Mouse (Mus musculus) intestine, postnatal 0 days (tissue): ENCODE data around the gene Efcab11. TPM values are rescaled to one million over a fixed set of nuclear protein-coding genes. Genes with fewer than 3 reads are reported as not detected.

ENCODE experiments used
- ATAC-seq: fragments of 200-750 bp; cut with Nextera tagmentation; 2 replicates; pipeline ENCODE4 v1.8.0; 2017; ENCODE audit warnings: mild to moderate bottlenecking, moderate TSS enrichment, moderate library complexity
- H3K27ac ChIP-seq: fragments of 300-500 bp; sonication (generic); 2 replicates; pipeline ENCODE4 v1.5.1; 2014; ENCODE audit warnings: mild to moderate bottlenecking, low read depth, low read length, moderate library complexity
- H3K27me3 ChIP-seq: fragments of 300-500 bp; sonication (generic); replicated peaks from 2 replicates; pipeline ENCODE4 v1.6.1; 2014; ENCODE audit warnings: low read length, mixed read lengths; ENCODE audit not compliant: control insufficient read depth, insufficient read depth
- H3K36me3 ChIP-seq: fragments of 300-500 bp; sonication (generic); 2 replicates; pipeline ENCODE4 v1.6.1; 2014; ENCODE audit warnings: mild to moderate bottlenecking, moderate library complexity; ENCODE audit not compliant: control insufficient read depth, insufficient read depth
- H3K4me1 ChIP-seq: fragments of 300-500 bp; sonication (generic); replicated peaks from 2 replicates; pipeline ENCODE4 v1.6.1; 2014; ENCODE audit warnings: antibody characterized with exemption, low read length, mixed read lengths; ENCODE audit not compliant: control insufficient read depth, insufficient read depth
- H3K4me2 ChIP-seq: fragments of 300-500 bp; sonication (generic); replicated peaks from 2 replicates; pipeline ENCODE4 v1.6.1; 2014; ENCODE audit warnings: low read depth, mild to moderate bottlenecking, moderate library complexity
- H3K4me3 ChIP-seq: fragments of 300-500 bp; sonication (generic); 2 replicates; pipeline ENCODE4 v1.5.1; 2014; ENCODE audit warnings: low read depth, low read length
- H3K9ac ChIP-seq: fragments of 300-500 bp; sonication (generic); 2 replicates; pipeline ENCODE4 v1.6.1; 2014; ENCODE audit warnings: mild to moderate bottlenecking, low read depth, low read length
- H3K9me3 ChIP-seq: fragments of 300-500 bp; sonication (generic); 2 replicates; pipeline ENCODE4 v1.6.1; 2016; ENCODE audit warnings: mixed run types; ENCODE audit not compliant: control insufficient read depth
- CTCF ChIP-seq: sonication (generic); IDR thresholded peaks from 2 replicates; pipeline ENCODE4 v1.5.1; 2016; ENCODE audit warnings: low read depth, mild to moderate bottlenecking, control low read depth, antibody characterized with exemption, moderate library complexity
- WGBS: fragments of 180-500 bp; shearing (Covaris S2); extraction: QIAGEN DNeasy Blood & Tissue Kit; methylation state at CpG from one replicate; pipeline ENCODE4 v1.1.7; 2014; 5-methylcytosine and 5-hydroxymethylcytosine counted together
- polyA plus RNA-seq: library from polyadenylated mRNA; unstranded; fragments of >200 nt; fragmentation: Nextera tagmentation; extraction: Ambion mirVana; gene quantifications from 2 replicates; pipeline ENCODE4 v1.2.1, GENCODE M21; 2015

Gene Efcab11
- polyA plus RNA-seq, 1 experiment from 2014 or later, result 3.2 TPM

DNA sequence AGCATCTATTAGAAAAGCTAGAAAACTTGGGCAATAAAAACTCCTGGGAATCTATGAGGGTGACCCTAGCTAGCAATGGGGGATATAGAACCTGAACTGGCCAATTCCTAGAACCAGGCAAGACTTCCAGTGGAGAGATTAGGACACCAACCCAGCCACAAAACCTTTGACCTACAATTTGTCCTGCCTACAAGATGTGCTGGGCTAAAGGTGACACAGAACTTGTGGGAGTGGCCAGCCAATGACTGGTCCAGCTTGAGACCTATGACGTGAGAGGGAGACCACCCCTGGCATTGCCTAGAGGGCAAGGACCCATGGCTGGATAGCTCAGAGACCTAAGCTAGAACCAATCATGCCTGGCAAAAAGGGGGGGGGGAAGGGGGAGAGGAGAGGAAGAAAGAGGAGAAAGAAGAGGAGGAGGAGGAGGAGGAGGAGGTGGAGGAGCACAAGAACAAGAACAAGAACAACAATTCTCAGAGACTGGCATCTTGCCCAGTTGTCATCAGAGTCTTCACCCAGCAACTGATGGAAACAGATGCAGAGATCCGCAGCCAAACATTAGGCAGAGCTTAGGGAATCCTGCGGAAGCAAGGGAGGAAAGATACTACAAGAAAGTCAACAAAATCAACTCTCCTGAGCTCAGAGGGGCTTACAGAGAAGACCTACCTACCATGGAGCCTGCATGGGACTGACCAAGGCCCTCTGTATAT, 24.7 kb downstream of the Efcab11 start:
- ATAC-seq, result no peak
- Histone ChIP-seq H3K27ac (no peak overlapping the region), H3K36me3 (no peaks in the 10 kb centered on the region), H3K27me3 (no peaks in the 10 kb centered on the region), H3K9me3 (no peaks in the 10 kb centered on the region), H3K4me2 (no peak overlapping the region), H3K4me1 (no peaks in the 10 kb centered on the region), H3K4me3 (no peak overlapping the region), H3K9ac (no peak overlapping the region)
- WGBS, result 83% methylated on average over 3 of the region's 3 CpGs
- TF ChIP-seq CTCF, result no peak

DNA sequence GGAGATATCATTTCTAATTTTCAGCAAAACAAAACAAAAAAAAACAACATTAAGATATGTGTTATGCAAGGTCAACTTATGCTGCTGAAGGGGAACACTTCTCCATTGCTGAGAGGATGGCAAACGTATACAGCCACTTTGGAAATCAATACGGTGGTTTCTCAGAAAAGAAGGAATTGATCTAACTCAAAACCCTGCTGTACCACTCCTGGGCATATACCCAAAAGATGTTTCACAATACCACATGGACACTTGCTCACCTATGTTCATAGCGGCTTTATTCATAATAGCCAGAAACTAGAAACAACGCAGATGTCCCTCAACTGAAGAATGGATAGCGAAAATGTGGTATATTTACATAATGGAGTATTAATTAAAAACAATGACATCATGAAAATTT, 25.6 kb downstream of the Efcab11 start:
- Histone ChIP-seq H3K9me3 (no peaks in the 10 kb centered on the region), H3K36me3 (no peaks in the 10 kb centered on the region), H3K4me2 (no peak overlapping the region), H3K4me1 (no peaks in the 10 kb centered on the region), H3K4me3 (no peak overlapping the region), H3K27ac (no peak overlapping the region), H3K27me3 (no peaks in the 10 kb centered on the region), H3K9ac (no peak overlapping the region)
- ATAC-seq, result no peak
- WGBS, result 94% methylated on average over 5 of the region's 5 CpGs
- no peak for TF ChIP-seq CTCF

DNA sequence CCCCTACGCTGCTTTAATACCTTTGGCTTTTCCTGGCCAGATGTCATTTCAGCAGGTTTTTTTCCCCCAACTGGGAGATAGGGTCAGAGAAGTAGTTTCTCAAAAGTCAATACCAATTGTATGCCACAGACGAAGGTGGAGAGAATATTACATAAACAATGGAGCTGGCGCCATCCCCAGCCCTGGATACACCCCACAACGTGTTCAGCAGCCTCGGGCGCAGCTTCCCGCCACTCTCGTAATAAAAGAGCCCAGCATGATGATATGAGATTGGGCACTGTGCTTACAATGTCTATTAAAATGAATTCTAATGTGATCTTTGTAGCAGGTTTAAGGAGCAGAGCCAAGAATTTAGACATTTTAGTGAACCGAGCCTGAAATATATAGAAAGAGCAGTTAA, 28.2 kb downstream of the Efcab11 start:
- no peak overlapping the region for H3K4me2 ChIP-seq
- no peaks in the 10 kb centered on the region for H3K9me3 ChIP-seq
- H3K9ac ChIP-seq, result no peak overlapping the region
- no peak for TF ChIP-seq CTCF
- H3K36me3 ChIP-seq, result no peaks in the 10 kb centered on the region
- no peaks in the 10 kb centered on the region for H3K4me1 ChIP-seq
- no peak overlapping the region for H3K4me3 ChIP-seq
- WGBS, result 73% methylated on average over 9 of the region's 9 CpGs
- H3K27ac ChIP-seq, result no peak overlapping the region
- H3K27me3 ChIP-seq, result no peaks in the 10 kb centered on the region
- no peak for ATAC-seq

DNA sequence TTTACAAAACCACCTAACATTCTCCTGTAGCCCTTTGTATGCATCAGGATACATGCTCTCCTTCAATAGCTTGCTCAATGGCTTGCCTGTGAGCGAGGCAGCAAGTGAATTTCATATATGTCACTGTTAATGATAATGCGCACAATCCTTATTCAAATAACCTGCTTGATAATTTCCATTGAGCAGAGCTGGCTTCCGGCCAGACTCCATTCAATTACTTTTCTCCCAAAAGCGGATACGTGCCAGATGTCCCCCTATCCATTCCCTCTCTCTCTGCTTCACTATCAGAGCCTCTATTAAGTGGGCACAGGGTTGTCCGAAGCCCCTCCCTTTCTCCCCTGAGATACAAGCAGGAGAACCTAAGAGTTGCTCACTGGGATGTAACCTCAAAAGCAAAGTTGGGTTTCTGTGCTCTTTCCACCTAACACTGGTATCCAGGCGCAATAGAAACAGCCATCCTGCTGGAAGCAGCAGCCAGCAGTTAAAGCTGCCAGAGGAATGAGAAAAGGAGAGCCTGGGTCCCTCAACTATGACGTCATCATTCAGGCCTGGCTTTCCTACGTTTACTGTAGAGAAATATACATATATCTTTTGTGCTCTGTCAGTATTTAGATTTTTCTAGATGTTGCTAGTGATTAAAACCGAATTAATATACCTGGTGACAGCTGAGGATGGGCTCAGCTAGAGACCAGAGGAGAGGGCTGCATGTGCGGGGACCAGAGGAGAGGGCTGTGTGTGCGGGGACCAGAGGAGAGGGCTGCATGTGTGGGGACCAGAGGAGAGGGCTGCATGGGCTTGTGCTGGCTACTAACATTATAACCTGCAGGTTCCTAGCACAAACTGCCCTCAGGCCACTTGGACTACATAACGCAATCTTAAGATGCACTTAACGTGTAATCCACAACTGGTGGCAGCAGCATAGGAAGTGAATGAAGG, 30.6 kb downstream of the Efcab11 start:
- Histone ChIP-seq H3K36me3 (no peaks in the 10 kb centered on the region), H3K27me3 (no peaks in the 10 kb centered on the region), H3K4me2 (no peak overlapping the region), H3K4me1 (no peaks in the 10 kb centered on the region), H3K4me3 (no peak overlapping the region), H3K27ac (no peak overlapping the region), H3K9me3 (no peaks in the 10 kb centered on the region), H3K9ac (no peak overlapping the region)
- no peak for ATAC-seq
- no peak for TF ChIP-seq CTCF
- WGBS, result 79% methylated on average over 14 of the region's 14 CpGs

DNA sequence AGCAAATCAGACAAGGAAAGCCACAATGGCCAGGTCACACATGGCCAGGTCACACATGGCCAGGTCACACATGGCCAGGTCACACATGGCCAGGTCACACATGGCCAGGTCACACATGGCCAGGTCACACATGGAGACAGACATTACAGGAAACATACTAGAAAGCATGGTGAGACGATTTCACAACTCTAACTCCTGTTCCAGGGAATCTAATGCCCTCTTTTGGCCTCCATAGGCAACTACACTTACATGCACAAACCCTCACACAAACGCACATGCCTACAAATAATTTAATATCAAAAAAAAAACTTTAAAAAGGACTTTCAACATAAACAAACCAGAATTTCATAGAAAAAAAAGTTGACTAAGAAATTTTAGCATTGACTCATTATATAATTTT, 34.2 kb downstream of the Efcab11 start:
- H3K27me3 ChIP-seq, result no peaks in the 10 kb centered on the region
- no peak for ATAC-seq
- 95% methylated on average over 2 of the region's 2 CpGs for WGBS

DNA sequence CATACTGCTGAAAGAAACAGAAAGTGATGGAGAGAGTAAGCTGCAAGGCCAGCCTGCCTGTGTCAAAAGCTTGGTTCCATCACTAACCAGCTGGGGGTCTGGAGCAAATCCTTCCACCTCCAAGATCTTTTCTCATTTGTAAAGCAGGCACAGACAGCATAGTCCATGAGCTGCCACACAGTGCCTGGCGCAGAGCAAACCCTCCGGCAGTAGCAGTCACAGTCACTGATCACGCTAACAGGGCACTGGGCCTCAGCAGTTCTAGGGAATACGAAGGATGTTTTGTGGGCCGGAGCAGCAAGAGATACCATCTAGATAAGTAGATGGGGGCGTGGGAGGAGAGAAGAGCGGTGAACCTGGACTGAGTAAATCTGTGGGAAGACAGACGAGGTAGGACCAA, 39.3 kb downstream of the Efcab11 start:
- no peaks in the 10 kb centered on the region for H3K9me3 ChIP-seq
- WGBS, result 90% methylated on average over 8 of the region's 8 CpGs
- no peak overlapping the region for H3K27ac ChIP-seq
- no peaks in the 10 kb centered on the region for H3K4me1 ChIP-seq
- H3K9ac ChIP-seq, result no peak overlapping the region
- H3K36me3 ChIP-seq, result no peaks in the 10 kb centered on the region
- no peak for ATAC-seq
- no peak for TF ChIP-seq CTCF
- no peak overlapping the region for H3K4me3 ChIP-seq
- no peaks in the 10 kb centered on the region for H3K27me3 ChIP-seq
- no peak overlapping the region for H3K4me2 ChIP-seq

More for the DNA sequence above, 34.2 kb downstream of the Efcab11 start:
- Histone ChIP-seq H3K36me3 (no peaks in the 10 kb centered on the region), H3K4me2 (no peak overlapping the region), H3K9ac (no peak overlapping the region), H3K4me1 (no peaks in the 10 kb centered on the region), H3K4me3 (no peak overlapping the region), H3K9me3 (no peaks in the 10 kb centered on the region), H3K27ac (no peak overlapping the region)
- no peak for TF ChIP-seq CTCF
